Mouse (Mus musculus): Measurements from ENCODE around the gene Tcf3. TPM values are rescaled to one million over a fixed set of nuclear protein-coding genes. Genes with fewer than 3 reads are reported as not detected.
A peak's percentile ranks its signal among the peaks of the same experiment; 100 is the strongest.

Tcf3 gene
- polyA plus RNA-seq, 1 experiment, result 25.5 TPM

DNA sequence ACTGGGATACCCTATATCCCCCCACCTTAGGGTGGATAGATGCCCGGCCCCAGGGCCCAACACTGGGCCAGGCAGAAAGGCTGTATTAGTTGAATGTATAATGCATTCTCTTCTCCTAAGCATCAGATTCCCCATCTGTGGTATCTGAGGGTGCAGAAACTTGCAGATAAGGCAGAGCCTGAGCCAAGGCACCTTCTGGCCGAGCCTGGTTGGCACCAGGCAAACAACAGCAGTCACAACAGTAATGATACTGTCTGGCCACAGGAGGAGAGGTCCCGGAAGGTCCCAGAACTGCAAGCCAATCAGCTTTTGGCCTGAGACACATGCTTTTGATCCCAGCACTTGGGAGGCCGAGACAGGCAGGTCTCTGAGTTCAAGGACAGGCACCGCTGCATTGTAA, 22.2 kb upstream of the Tcf3 start:
- no peak for TF ChIP-seq CTCF (IDR thresholded peaks at IDR 0.05; ENCODE audit: low read depth, low read length)
- TF ChIP-seq POLR2A (IDR thresholded peaks at IDR 0.05; ENCODE audit: borderline replicate concordance, low read depth, low read length), result no peak
- Histone ChIP-seq H3K4me1 (ENCODE audit: control insufficient read depth, insufficient read depth, low read length) (no peaks in the 10 kb centered on the region), H3K27ac (ENCODE audit: insufficient read depth, low read depth, low read length) (no peak overlapping the region), H3K4me3 (ENCODE audit: insufficient read depth, low read length) (no peak overlapping the region)

DNA sequence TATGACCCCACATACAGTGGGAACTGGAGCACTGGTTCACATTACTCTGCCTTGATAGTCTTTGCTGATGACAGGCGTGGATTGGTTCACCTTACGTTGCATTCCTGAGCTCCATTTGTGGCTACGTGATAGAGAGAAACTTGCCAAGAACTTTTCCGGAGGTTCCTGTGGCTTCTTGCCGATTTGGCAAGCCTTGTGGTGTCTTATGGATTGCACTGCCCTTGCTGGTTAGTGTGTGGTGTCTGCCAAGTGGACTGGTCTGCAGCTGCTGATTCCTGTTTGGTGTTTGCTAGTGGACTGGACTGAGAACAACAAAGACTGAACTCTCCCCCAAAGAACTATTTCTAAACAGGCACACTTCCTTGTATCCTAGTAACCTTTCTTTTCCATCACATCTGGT, 21.3 kb upstream of the Tcf3 start:
- H3K27ac ChIP-seq (ENCODE audit: insufficient read depth, low read depth, low read length), result no peak overlapping the region
- no peaks in the 10 kb centered on the region for H3K4me1 ChIP-seq (ENCODE audit: control insufficient read depth, insufficient read depth, low read length)
- H3K4me3 ChIP-seq (ENCODE audit: insufficient read depth, low read length), result no peak overlapping the region
- no peak for TF ChIP-seq CTCF (IDR thresholded peaks at IDR 0.05; ENCODE audit: low read depth, low read length)
- TF ChIP-seq POLR2A (IDR thresholded peaks at IDR 0.05; ENCODE audit: borderline replicate concordance, low read depth, low read length), result no peak

DNA sequence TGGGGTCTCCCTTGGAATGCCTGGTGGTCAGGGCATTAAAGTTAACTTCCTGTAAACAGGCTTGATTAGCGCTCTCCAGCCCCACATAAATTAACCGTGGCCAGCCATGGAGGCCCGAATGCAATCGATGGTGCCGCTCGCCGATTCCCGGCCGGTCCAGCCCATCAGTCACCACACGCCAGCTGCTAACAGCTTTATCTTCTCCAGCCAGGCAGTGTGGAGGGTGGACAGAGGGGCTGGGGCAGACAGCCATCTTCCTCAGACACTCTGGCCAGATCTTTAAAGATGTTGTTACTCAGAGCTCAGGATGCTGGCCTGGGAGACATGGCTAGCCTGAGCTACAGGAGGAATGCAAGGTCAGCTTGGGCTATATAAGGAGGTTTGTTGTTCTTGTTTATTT, 20.2 kb upstream of the Tcf3 start:
- Histone ChIP-seq H3K4me3 (ENCODE audit: insufficient read depth, low read length) (no peak overlapping the region), H3K27ac (ENCODE audit: insufficient read depth, low read depth, low read length) (no peak overlapping the region), H3K4me1 (ENCODE audit: control insufficient read depth, insufficient read depth, low read length) (no peaks in the 10 kb centered on the region)
- TF ChIP-seq POLR2A (IDR thresholded peaks at IDR 0.05; ENCODE audit: borderline replicate concordance, low read depth, low read length), result no peak
- TF ChIP-seq CTCF (IDR thresholded peaks at IDR 0.05; ENCODE audit: low read depth, low read length), result no peak

DNA sequence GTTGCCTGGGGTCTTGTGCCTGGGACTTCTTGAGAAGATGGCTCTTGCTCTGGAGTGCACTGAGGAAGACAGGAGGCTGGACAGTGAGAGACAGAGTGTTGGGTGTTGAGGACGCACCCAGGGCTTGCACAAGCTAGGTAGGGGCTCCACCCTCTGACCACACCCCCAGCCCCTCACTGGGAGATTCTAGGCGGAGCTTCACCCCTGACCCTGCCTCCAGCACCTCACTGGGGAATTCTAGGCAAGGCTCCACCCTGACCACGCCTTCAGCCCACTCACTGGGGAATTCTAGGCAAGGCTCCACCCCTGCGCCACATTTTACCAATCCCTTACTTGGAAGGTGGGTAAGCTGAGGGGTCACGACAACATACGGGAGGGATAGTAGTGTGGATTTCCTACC, 17.2 kb upstream of the Tcf3 start:
- TF ChIP-seq POLR2A (IDR thresholded peaks at IDR 0.05; ENCODE audit: borderline replicate concordance, low read depth, low read length), result no peak
- no peak for TF ChIP-seq CTCF (IDR thresholded peaks at IDR 0.05; ENCODE audit: low read depth, low read length)
- Histone ChIP-seq H3K27ac (ENCODE audit: insufficient read depth, low read depth, low read length) (no peak overlapping the region), H3K4me3 (ENCODE audit: insufficient read depth, low read length) (no peak overlapping the region), H3K4me1 (ENCODE audit: control insufficient read depth, insufficient read depth, low read length) (no peaks in the 10 kb centered on the region)

DNA sequence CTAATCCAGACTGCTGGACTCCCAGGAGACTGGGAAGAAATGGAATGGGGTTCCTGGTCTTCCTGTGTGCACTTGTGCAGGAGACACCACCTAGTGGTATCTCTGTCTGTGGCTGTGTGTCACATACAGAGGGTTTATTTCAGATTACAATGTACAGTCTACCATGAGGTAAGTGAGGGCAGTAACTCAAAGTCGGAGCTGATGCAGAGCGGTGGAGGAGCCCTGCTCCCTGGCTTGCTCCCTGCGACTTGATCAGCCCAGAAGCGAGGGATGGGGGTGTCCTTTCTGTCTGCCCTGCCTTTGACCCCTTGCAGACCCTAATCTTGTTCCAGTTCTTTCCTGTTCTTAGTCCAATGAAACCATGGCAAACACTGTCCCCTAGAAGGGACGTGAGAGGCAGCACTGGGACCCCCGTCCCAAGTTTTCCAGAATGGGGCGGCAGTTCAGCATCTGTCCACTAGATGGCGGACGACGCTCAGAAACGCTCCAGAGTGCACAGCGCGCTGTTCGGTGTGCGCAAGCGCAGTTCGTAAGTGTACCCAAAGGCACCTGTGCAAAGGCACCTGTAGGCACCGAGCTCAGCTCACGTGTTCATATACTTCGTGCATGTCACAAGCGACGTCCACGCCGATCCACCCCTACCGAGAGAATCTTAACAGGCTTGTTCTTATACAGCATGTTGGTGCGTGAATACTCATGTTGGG, 12.6 kb upstream of the Tcf3 start:
- no peak overlapping the region for H3K27ac ChIP-seq (ENCODE audit: insufficient read depth, low read depth, low read length)
- H3K4me1 ChIP-seq (ENCODE audit: control insufficient read depth, insufficient read depth, low read length), result no peaks in the 10 kb centered on the region
- H3K4me3 ChIP-seq (ENCODE audit: insufficient read depth, low read length), result no peak overlapping the region

DNA sequence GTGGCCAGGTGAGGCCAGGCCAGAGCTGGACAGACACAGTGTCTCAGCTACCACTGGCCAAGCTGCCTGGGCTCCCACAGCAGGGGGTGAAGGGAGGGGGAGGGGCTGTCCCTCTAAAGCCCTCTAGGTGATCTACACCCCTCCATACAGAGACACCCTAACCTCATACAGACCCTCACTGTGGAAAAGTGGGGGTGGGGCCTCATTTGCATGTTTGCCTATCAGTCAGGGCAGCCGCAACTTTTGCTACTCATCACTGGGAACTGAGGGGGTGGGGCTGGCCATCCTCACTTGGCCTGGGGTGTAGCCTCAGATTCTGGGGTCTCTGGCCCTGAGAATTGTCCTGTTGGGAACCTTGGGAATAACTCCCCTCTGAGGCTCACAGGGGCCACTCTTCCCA, 11.6 kb upstream of the Tcf3 start:
- no peak overlapping the region for H3K27ac ChIP-seq (ENCODE audit: insufficient read depth, low read depth, low read length)
- TF ChIP-seq POLR2A (IDR thresholded peaks at IDR 0.05; ENCODE audit: borderline replicate concordance, low read depth, low read length) (no peak), CTCF (IDR thresholded peaks at IDR 0.05; ENCODE audit: low read depth, low read length) (no peak)

More for the DNA sequence above, 12.6 kb upstream of the Tcf3 start:
- TF ChIP-seq CTCF (IDR thresholded peaks at IDR 0.05; ENCODE audit: low read depth, low read length), result peak; percentile 89
- no peak for TF ChIP-seq POLR2A (IDR thresholded peaks at IDR 0.05; ENCODE audit: borderline replicate concordance, low read depth, low read length)

DNA sequence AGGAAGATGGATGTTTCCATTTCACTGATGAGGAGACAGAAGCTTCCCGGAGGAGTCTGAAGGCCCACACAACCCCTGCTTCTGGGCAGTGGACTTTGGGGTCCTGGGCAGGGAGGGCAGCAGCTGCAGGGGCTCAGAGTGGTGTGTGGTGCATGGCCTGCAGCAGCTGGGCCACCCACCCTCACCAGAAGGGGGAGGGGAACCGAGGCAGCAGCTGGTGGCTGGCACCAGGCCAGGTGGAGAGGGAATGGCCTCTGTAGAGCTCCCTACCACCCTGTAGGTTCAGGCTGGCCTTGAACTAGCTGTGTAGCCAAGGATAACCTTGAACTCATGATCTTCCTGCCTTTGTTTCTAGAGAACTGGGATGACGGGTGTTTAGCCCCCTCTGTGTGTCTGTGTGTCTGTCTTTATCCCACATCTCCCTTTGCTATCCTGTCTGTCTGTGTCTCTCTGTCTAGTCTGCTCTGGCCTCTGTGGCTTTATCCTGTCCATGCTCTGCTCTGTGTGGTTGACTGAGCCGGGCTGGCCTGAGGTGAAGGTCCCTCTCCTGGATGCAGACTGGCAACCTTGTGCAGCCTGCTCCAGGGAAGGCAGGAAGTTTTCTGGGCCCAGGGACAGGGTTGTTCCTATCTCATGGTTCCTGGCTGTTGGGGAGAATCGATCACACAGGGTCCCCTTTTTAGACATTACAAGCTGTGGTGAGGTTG, 11.0 kb upstream of the Tcf3 start:
- no peak overlapping the region for H3K4me3 ChIP-seq (ENCODE audit: insufficient read depth, low read length)
- H3K27ac ChIP-seq (ENCODE audit: insufficient read depth, low read depth, low read length), result no peak overlapping the region
- no peaks in the 10 kb centered on the region for H3K4me1 ChIP-seq (ENCODE audit: control insufficient read depth, insufficient read depth, low read length)
- TF ChIP-seq POLR2A (IDR thresholded peaks at IDR 0.05; ENCODE audit: borderline replicate concordance, low read depth, low read length), result no peak
- TF ChIP-seq CTCF (IDR thresholded peaks at IDR 0.05; ENCODE audit: low read depth, low read length), result no peak

More for the DNA sequence above, 11.6 kb upstream of the Tcf3 start:
- H3K4me1 ChIP-seq (ENCODE audit: control insufficient read depth, insufficient read depth, low read length), result no peaks in the 10 kb centered on the region
- H3K4me3 ChIP-seq (ENCODE audit: insufficient read depth, low read length), result no peak overlapping the region

DNA sequence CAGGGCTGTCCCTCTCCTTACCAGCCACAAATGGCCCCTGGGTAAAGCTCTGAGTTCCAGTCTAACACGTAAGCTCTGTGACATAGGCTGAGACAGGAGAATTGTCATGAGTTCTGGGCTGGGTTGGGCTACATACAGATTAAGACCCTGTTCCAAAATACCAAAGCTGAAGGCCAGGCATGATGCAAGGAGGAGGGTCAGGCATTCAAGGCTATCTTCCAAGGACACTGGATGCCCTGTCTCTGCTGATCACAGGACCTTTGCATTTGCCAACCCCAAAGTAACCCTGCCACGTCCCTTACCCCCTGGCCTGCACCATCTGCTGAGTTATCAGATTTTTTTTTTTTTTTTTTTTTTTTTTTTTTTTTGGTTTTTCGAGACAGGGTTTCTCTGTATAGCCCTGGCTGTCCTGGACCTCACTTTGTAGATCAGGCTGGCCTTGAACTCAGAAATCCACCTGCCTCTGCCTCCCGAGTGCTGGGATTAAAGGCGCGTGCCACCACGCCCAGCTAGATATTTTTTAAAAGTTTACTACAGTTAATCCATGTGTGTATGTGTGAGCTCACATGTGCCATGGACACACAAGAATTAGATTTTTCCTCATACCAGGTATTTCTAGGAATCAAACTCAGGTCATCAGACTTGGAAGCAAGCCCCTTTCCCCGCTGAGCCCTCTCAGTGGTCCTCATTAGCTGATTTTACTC, 10.3 kb upstream of the Tcf3 start:
- H3K4me1 ChIP-seq (ENCODE audit: control insufficient read depth, insufficient read depth, low read length), result no peaks in the 10 kb centered on the region
- no peak for TF ChIP-seq POLR2A (IDR thresholded peaks at IDR 0.05; ENCODE audit: borderline replicate concordance, low read depth, low read length)
- TF ChIP-seq CTCF (IDR thresholded peaks at IDR 0.05; ENCODE audit: low read depth, low read length), result no peak
- no peak overlapping the region for H3K4me3 ChIP-seq (ENCODE audit: insufficient read depth, low read length)
- H3K27ac ChIP-seq (ENCODE audit: insufficient read depth, low read depth, low read length), result no peak overlapping the region

DNA sequence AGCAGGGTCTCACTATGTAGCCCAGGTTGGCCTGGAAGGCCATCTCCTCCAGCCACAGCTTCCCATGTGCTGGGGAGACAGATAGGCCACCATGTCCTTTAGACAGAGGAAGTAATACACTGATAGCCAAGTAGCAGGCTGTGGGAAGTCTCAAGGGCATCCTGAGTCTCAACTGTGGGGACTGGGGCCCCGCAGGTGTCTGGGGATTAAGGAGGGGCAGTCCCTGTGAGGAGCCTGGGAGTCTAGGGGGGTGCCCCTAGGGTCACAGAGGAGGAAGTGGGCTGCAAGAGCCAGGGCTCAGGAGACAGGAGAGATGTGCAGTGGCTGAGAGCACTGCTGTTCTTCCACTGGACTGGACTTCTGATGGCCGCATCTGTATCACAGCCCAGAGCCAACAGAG, 9.5 kb upstream of the Tcf3 start:
- Histone ChIP-seq H3K27ac (ENCODE audit: insufficient read depth, low read depth, low read length) (no peak overlapping the region), H3K4me1 (ENCODE audit: control insufficient read depth, insufficient read depth, low read length) (no peaks in the 10 kb centered on the region), H3K4me3 (ENCODE audit: insufficient read depth, low read length) (no peak overlapping the region)
- TF ChIP-seq POLR2A (IDR thresholded peaks at IDR 0.05; ENCODE audit: borderline replicate concordance, low read depth, low read length) (no peak), CTCF (IDR thresholded peaks at IDR 0.05; ENCODE audit: low read depth, low read length) (no peak)

DNA sequence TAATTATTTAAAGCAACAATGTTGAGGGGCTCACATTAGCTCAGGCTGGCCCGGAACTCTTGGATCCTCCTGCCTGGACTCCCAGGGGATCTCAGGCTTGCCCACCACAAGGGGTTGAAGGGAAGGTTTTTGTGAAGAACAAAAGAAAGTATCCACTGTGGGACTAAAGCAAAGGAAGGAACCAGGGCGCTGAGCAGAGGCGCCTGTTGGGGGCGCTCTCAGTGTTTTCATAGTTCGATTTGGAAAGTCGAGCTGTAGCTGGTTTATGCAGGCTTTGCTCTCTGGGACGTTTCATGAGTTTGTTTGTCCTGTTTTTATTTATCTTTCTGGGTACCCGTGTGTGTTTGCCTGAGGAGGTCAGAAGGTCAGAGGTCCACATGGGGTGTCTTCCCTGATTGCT, 8.2 kb upstream of the Tcf3 start:
- Histone ChIP-seq H3K4me3 (ENCODE audit: insufficient read depth, low read length) (no peak overlapping the region), H3K4me1 (ENCODE audit: control insufficient read depth, insufficient read depth, low read length) (no peaks in the 10 kb centered on the region), H3K27ac (ENCODE audit: insufficient read depth, low read depth, low read length) (no peak overlapping the region)
- TF ChIP-seq CTCF (IDR thresholded peaks at IDR 0.05; ENCODE audit: low read depth, low read length), result no peak
- TF ChIP-seq POLR2A (IDR thresholded peaks at IDR 0.05; ENCODE audit: borderline replicate concordance, low read depth, low read length), result no peak
